Mouse (Mus musculus): ENCODE results near the gene Dock7. TPM values are rescaled to one million over a fixed set of nuclear protein-coding genes. Genes with fewer than 3 reads are reported as not detected.

The Dock7 gene
- 10 to 100 TPM; 28.3 to 43.3 TPM for total RNA-seq (2021)
- long read RNA-seq, experiment 1, partial matches to known transcripts: 0 of 1 reads
- long read RNA-seq, experiment 1, other reads (novel, unspliced or antisense): 1 of 1 reads
- long read RNA-seq, experiment 2, partial matches to known transcripts: 10 of 10 reads
- long read RNA-seq, experiment 2, other reads (novel, unspliced or antisense): 0 of 10 reads

- DNase-seq (ENCODE audit: low spot score in 2 of 2): peak; percentile 84 to 86
Measured at GRCm38 (mm10) chr4:99120211-99121122, at the start of gene Dock7. Gene Dock7, minus strand, starts transcription at chr4:99120915.

- DNase-seq (ENCODE audit: low spot score in 2 of 2): no peak
Measured at GRCm38 (mm10) chr4:99168869-99169268, 48.2 kb upstream of the Dock7 start.

- DNase-seq (ENCODE audit: low spot score in 2 of 2): peak in 1 of 2 experiments; percentile 30
Measured at GRCm38 (mm10) chr4:99163547-99163946, 42.8 kb upstream of the Dock7 start.

GRCm38 (mm10) chr4:99163001-99163400 is 42.3 kb upstream of the Dock7 start:
- DNase-seq (ENCODE audit: low spot score in 2 of 2): no peak

GRCm38 (mm10) chr4:99161457-99161971 is 40.8 kb upstream of the Dock7 start:
- peak in 1 of 2 experiments; percentile 20 for DNase-seq (ENCODE audit: low spot score in 2 of 2)

- no peak for DNase-seq (ENCODE audit: low spot score in 2 of 2)
Measured at GRCm38 (mm10) chr4:99160899-99161298, 40.2 kb upstream of the Dock7 start.

GRCm38 (mm10) chr4:99160414-99160813 is 39.7 kb upstream of the Dock7 start:
- DNase-seq (ENCODE audit: low spot score in 2 of 2): no peak

GRCm38 (mm10) chr4:99158495-99158894 is 37.8 kb upstream of the Dock7 start:
- DNase-seq (ENCODE audit: low spot score in 2 of 2): no peak

GRCm38 (mm10) chr4:99156641-99157307 is 36.1 kb upstream of the Dock7 start:
- no peak for DNase-seq (ENCODE audit: low spot score in 2 of 2)

GRCm38 (mm10) chr4:99151885-99152558 is 31.3 kb upstream of the Dock7 start:
- DNase-seq (ENCODE audit: low spot score in 2 of 2): no peak

GRCm38 (mm10) chr4:99151434-99151833 is 30.7 kb upstream of the Dock7 start:
- no peak for DNase-seq (ENCODE audit: low spot score in 2 of 2)

GRCm38 (mm10) chr4:99143323-99143722 is 22.6 kb upstream of the Dock7 start:
- DNase-seq (ENCODE audit: low spot score in 2 of 2): no peak

- no peak for DNase-seq (ENCODE audit: low spot score in 2 of 2)
Measured at GRCm38 (mm10) chr4:99141578-99141977, 20.9 kb upstream of the Dock7 start.

GRCm38 (mm10) chr4:99141171-99141570 is 20.5 kb upstream of the Dock7 start:
- no peak for DNase-seq (ENCODE audit: low spot score in 2 of 2)

- no peak for DNase-seq (ENCODE audit: low spot score in 2 of 2)
Measured at GRCm38 (mm10) chr4:99137986-99138641, 17.4 kb upstream of the Dock7 start.

- DNase-seq (ENCODE audit: low spot score in 2 of 2): no peak
Measured at GRCm38 (mm10) chr4:99134522-99134921, 13.8 kb upstream of the Dock7 start.

- no peak for DNase-seq (ENCODE audit: low spot score in 2 of 2)
Measured at GRCm38 (mm10) chr4:99133326-99133725, 12.6 kb upstream of the Dock7 start.

- no peak for DNase-seq (ENCODE audit: low spot score in 2 of 2)
Measured at GRCm38 (mm10) chr4:99132686-99133085, 12.0 kb upstream of the Dock7 start.

GRCm38 (mm10) chr4:99131227-99131653 is 10.5 kb upstream of the Dock7 start:
- DNase-seq (ENCODE audit: low spot score in 2 of 2): no peak

- no peak for DNase-seq (ENCODE audit: low spot score in 2 of 2)
Measured at GRCm38 (mm10) chr4:99123546-99123945, 2.8 kb upstream of the Dock7 start.
